Mouse (Mus musculus) megakaryocyte, embryonic 14.5 days (primary cell): ENCODE measurements at regions not wholly inside any gene's neighbourhood (a gene's known extent, or its start where the extent isn't known, plus 50 kb on each side); places are given as distances from the start of the nearest gene placed in this dataset.

Experiments used
- H3K27me3 ChIP-seq: replicated peaks from 2 replicates; pipeline ENCODE3; 2012; ENCODE audit warnings: inconsistent platforms
- H3K36me3 ChIP-seq: replicated peaks from 2 replicates; pipeline ENCODE3; 2012; ENCODE audit warnings: low read length, inconsistent platforms, mixed read lengths
- H3K4me1 ChIP-seq: 2 replicates; pipeline ENCODE4 v1.6.1; 2012; ENCODE audit warnings: inconsistent platforms
- H3K4me3 ChIP-seq: replicated peaks from 2 replicates; pipeline ENCODE3; 2012; ENCODE audit warnings: moderate library complexity, mild to moderate bottlenecking, inconsistent platforms
- H3K9me3 ChIP-seq: 2 replicates; pipeline ENCODE4 v1.6.1; 2012; ENCODE audit warnings: inconsistent platforms
- FLI1 ChIP-seq: IDR thresholded peaks from 2 replicates; pipeline ENCODE4 v1.6.1; 2012; ENCODE audit warnings: low read length, inconsistent platforms, mixed read lengths
- GATA1 ChIP-seq: IDR thresholded peaks from 3 replicates; pipeline ENCODE4 v1.6.1; 2012; ENCODE audit warnings: mixed read lengths, low read length, inconsistent platforms, borderline replicate concordance

DNA sequence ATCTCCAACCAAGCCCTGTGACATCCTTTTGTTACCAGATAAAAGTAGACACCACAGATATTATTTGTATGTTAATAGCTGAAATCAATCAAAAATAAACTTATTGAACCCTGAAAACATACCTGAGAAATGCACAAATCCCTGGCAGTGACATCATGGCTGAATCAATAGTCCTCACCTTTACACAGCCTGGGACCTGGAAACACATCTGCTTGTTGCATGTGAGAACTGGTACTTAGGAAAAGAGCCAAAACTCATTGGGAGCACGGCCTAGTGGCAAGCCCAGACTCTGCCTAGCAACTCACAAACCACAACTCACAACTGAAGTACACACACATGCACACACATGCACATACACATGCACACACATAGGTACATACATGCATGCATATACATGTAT, 330.9 kb downstream of the Rps6kc1 start:
- Histone ChIP-seq H3K27me3 (no peaks in the 10 kb centered on the region), H3K9me3 (no peaks in the 10 kb centered on the region), H3K4me1 (no peaks in the 10 kb centered on the region), H3K36me3 (no peaks in the 10 kb centered on the region), H3K4me3 (no peak overlapping the region)
- TF ChIP-seq FLI1 = no peak
- no peak for TF ChIP-seq GATA1

DNA sequence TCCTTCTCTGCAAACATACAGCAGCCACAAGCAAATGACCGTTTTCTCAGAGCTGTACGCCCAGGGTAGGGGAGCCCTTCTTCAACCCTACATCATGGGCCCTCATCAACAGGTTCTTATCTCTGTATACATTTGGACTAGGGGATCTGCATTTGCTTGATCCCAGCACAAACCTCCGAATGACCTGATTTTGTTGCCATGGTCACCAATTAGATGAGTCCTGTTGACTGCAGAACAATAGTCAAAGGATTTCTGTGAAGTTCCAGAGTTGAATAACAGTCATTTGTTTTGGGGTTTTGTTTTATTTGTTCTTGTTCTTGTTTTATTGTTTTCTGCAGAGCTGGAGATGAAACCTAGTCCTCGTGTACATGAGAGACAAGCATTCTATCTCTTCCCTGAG, 340.6 kb downstream of the Rps6kc1 start:
- Histone ChIP-seq H3K9me3 (peaks cover 51% of the 10 kb centered on the region), H3K27me3 (no peaks in the 10 kb centered on the region), H3K4me1 (no peaks in the 10 kb centered on the region), H3K36me3 (no peaks in the 10 kb centered on the region), H3K4me3 (no peak overlapping the region)
- no peak for TF ChIP-seq GATA1
- no peak for TF ChIP-seq FLI1

DNA sequence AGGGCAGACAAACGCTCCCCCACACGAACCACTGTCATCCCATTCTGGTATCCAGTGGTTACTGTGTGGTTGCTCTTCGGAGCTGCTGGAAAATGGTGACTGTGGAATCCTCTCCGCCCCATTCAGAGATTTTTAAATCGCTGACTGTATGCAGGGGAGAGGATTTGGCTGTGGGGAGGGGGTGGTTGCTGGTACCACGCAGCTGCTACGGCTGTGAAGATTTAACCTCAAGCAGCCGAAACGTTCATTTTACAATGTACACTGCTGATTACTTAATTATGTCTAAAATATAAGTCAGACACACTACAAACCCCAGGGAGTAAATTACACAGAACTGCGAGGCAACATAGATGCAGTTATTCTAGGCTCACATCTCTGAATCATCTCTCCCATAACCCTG, 341.0 kb downstream of the Rps6kc1 start:
- Histone ChIP-seq H3K27me3 (no peaks in the 10 kb centered on the region), H3K4me3 (no peak overlapping the region), H3K36me3 (no peaks in the 10 kb centered on the region), H3K4me1 (no peaks in the 10 kb centered on the region), H3K9me3 (peaks cover 51% of the 10 kb centered on the region)
- TF ChIP-seq GATA1 (no peak), FLI1 (no peak)

DNA sequence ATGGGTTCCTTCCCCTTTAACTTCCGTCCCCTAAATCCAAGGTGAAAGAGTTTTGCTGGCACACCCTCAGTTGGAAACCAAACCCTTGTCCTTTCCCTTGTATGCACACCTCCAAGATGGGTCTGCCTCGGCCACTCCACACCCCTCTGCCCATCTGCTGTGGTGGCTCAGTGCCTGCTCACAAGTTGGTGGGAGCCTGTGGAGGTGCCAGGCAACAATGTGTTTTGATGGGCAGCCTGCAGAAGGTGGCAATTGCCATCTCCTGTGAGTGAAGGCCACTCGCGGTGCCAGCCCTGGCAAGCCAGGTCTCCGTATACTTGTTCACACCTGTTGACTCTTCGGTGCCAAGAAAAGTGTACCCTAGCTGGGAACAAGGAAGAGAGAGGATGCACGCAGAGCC, 344.8 kb downstream of the Rps6kc1 start:
- Histone ChIP-seq H3K27me3 (no peaks in the 10 kb centered on the region), H3K9me3 (peaks cover 40% of the 10 kb centered on the region), H3K36me3 (no peaks in the 10 kb centered on the region), H3K4me1 (no peaks in the 10 kb centered on the region), H3K4me3 (no peak overlapping the region)
- TF ChIP-seq GATA1 (no peak), FLI1 (no peak)

DNA sequence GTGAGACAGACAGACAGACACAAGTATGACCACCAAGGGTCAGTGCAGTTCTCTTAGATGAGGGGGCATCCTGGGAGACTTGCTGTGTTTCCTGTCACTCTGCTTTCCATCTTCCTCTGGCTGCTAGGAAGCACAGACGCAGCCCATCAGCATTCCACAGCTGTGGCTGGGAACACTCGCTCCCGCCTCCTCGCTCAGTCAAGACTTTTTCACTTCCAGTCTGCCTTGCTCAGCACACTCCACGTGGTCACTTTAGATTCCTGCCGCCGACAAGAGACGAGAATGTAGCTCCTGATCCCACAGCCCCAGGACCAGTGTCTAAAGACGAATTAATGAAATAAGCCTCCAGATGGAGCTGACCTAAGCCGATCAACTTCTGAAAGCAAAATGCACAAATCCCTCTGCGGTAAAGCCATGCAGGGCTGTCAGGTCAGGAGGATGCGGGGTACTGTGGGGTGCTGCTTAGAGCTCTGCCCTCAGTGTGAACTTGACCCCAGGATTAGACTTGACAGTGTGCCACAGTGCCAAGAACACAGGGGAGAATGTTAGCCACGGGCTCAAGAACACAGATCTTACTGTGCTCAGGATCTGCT, 348.6 kb downstream of the Rps6kc1 start:
- no peaks in the 10 kb centered on the region for H3K36me3 ChIP-seq
- H3K27me3 ChIP-seq = no peaks in the 10 kb centered on the region
- TF ChIP-seq FLI1 (no peak), GATA1 (no peak)
- peaks cover 13% of the 10 kb centered on the region for H3K9me3 ChIP-seq
- no peak overlapping the region for H3K4me3 ChIP-seq
- H3K4me1 ChIP-seq = no peaks in the 10 kb centered on the region

DNA sequence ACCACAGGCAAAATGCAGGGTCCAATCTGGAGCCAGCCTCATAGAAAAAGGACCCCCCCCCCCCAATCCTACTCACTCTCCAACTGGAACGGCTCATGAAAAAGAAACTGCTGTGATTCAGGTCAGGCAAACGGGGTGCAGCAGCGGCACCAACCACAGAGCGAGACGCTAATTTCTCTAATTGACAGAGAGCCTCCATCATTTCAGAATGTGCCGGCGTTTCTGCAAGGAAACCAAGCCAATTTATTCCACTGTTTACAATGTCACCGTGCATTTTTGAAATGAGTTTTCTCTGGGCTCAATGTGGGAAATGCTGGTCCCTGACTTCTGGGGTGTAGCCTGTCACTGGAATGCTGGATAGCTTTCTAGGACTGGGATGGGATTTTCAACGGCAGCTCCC, 351.5 kb downstream of the Rps6kc1 start:
- Histone ChIP-seq H3K4me3 (no peak overlapping the region), H3K9me3 (peaks cover 3% of the 10 kb centered on the region; the same call in 1 of the 2 replicates)
- TF ChIP-seq FLI1 = no peak
- TF ChIP-seq GATA1 = no peak

DNA sequence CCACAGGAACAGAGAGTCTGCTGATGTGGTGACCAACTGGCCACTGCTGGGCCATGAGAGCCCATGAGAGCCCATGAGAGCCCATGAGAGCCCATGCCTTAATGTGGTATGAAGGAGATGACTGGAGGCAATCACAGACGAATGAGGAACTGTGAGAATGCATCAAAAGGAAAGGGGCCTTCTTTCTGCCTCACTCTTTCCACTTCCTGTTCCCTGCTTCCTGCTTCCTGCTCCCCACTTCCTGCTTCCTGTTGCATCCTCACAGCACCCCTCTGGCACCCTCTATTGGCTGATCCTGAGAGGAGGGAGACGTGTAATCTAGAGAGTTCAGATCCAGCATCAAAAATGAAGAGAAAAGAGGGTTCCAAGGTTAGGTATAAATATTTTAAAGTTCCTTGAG, 369.7 kb downstream of the Rps6kc1 start:
- H3K4me1 ChIP-seq = no peaks in the 10 kb centered on the region
- peaks cover 13% of the 10 kb centered on the region for H3K9me3 ChIP-seq
- H3K27me3 ChIP-seq = no peaks in the 10 kb centered on the region
- H3K36me3 ChIP-seq = no peaks in the 10 kb centered on the region
- H3K4me3 ChIP-seq = no peak overlapping the region
- TF ChIP-seq FLI1 (no peak), GATA1 (no peak)

More for the DNA sequence above, 351.5 kb downstream of the Rps6kc1 start:
- H3K36me3 ChIP-seq = no peaks in the 10 kb centered on the region
- no peaks in the 10 kb centered on the region for H3K4me1 ChIP-seq
- H3K27me3 ChIP-seq = no peaks in the 10 kb centered on the region

DNA sequence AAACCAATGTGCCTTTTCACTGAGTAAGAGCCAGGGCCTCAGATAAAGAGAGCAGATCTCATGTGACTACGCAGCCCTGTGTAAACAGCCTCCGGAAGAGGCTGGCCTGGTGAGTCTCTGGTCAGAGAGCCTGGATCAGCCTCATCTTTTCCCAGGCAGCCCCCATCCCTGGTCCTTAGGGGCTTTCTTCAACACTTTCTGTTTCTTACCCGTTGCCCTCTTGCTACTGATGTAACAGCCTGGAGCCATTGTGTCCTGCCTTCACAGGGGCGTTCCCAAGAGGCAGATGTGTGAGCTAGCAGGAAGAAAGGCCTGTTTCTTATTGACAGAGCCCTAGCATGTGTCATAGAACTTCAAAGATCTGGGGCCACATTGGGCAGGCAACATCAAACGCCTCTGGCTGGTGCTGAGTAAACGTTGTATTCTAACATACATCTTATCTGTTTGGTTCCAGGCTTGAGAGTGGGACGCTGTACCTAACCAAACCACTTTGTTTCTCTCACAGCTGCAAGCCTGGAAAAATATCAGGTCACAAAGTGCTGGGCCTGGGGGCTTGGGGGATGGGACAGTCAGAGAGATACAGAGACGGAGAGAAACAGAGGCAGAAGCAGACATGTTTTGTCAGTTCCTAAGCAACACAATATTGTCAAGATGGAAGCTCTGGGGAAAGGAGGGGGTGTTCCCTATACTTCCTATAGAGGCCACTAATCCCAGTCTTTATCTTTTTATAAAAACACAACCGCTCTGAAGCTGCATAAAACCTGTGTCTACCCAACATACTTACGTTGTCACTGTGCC, 362.6 kb upstream of the Prox1 start:
- Histone ChIP-seq H3K4me1 (no peaks in the 10 kb centered on the region), H3K9me3 (peaks cover 9% of the 10 kb centered on the region), H3K36me3 (no peaks in the 10 kb centered on the region), H3K4me3 (no peak overlapping the region), H3K27me3 (no peaks in the 10 kb centered on the region)
- TF ChIP-seq FLI1 = no peak
- TF ChIP-seq GATA1 = no peak

DNA sequence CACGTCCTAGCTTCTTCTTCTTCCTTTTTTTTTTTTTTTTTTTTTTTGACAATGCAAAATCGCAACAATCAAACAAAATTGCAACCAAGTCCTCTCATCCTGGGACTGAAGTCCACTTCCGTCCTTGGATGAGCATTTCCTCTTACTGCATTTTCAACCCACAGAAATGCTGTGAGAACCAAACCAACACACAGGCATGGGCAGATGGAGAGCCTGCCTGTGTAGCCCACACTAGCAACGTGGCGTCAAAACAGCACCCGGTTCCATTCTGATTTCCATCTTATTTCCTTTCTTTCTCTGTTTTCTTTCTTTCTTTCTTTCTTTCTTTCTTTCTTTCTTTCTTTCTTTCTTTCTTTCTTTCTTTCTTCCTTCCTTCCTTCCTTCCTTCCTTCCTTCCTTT, 360.7 kb upstream of the Prox1 start:
- no peak for TF ChIP-seq FLI1
- no peak for TF ChIP-seq GATA1
- Histone ChIP-seq H3K4me3 (no peak overlapping the region), H3K4me1 (no peaks in the 10 kb centered on the region), H3K36me3 (no peaks in the 10 kb centered on the region), H3K9me3 (peaks cover 5% of the 10 kb centered on the region), H3K27me3 (no peaks in the 10 kb centered on the region)

DNA sequence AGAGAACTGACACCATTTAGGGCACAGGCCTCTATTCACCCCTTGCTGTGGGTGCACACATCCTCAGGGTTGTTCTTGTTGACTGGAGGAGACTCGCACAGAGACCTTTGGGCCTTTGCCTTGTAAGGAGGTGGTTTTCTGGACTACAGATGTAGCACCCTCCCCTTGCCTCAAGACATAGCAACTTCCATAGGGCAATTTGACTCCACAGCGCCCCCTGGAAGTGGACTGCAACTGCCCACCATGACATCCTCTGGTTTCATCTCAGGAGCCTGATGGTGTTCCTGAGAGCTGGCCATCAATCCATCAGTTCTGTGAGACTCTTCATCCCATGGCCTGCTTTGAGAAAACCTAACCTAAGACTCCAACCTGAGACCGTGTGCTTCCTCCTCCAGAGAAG, 359.6 kb upstream of the Prox1 start:
- Histone ChIP-seq H3K4me3 (no peak overlapping the region), H3K4me1 (no peaks in the 10 kb centered on the region), H3K9me3 (peaks cover 12% of the 10 kb centered on the region), H3K27me3 (no peaks in the 10 kb centered on the region), H3K36me3 (no peaks in the 10 kb centered on the region)
- TF ChIP-seq GATA1 (no peak), FLI1 (no peak)

DNA sequence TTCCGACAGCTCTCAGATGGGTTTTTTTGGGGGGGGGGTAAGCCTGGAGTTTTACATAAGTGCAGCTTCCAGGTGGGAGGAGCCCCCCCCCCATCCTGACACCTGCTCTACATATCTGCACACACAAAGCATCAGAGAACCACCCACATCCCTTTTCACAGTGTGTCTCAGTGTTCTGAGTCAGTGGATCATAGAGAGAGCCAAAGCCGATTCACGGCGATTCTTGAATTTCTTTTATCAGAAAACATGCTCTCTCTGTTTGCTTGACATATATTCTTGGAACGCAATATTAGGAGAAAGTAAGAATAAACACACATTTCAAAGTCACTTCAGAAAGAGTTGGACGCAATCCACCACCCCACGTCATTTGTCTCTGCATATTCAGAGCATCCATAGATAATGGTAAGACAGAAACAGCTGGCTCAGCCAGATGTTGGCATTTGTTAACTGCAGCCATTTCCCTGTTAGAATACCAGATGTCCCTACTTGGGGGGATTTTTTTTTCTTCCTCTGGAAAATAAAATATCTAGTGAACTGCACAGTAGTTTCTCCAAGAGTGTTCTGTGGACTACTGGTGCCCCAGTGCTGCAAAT, 357.1 kb upstream of the Prox1 start:
- H3K27me3 ChIP-seq = no peaks in the 10 kb centered on the region
- TF ChIP-seq FLI1 = no peak
- no peak for TF ChIP-seq GATA1
- no peaks in the 10 kb centered on the region for H3K36me3 ChIP-seq
- H3K4me3 ChIP-seq = no peak overlapping the region
- H3K9me3 ChIP-seq = peaks cover 26% of the 10 kb centered on the region
- H3K4me1 ChIP-seq = no peaks in the 10 kb centered on the region
